Mouse (Mus musculus) ZHBTc4 (cell line): ENCODE data around the gene Exoc3.

ENCODE experiments used
- DNase-seq: peaks from one replicate; pipeline ENCODE4 v3.0.0-alpha.2; 2011; ENCODE audit warnings: low read depth, low spot score

The Exoc3 gene

GRCm38 (mm10) chr13:74208317-74208985 is at the start of gene Exoc3:
Gene Exoc3, minus strand, starts transcription at chr13:74208732.
- peak; percentile 95 for DNase-seq

- DNase-seq, result no peak
These were observed 38.0 kb upstream of the Exoc3 start for GRCm38 (mm10) chr13:74246494-74246893.

DNA sequence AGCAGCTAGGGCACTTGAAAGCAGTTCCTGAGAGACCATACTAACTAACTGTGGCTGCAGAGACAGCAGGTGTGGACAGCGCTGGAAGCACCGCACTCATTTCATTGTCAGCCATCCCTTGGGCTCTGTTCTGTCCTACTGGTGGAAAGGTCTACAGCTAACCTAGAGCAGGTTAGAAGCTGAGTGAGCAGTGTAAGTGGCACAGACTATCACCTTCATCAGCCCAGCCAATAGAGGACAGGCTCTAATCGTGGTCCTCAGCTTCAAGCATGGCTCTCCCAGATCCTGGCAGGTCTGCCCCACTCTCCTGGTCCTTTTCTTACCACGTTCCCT is 37.3 kb upstream of the Exoc3 start:
- DNase-seq, result no peak

GRCm38 (mm10) chr13:74245214-74245898 is 36.8 kb upstream of the Exoc3 start:
- peak; percentile 67 for DNase-seq

- DNase-seq, result no peak
These were observed 29.0 kb upstream of the Exoc3 start for GRCm38 (mm10) chr13:74237574-74237973.

GRCm38 (mm10) chr13:74220659-74221058 is 12.1 kb upstream of the Exoc3 start:
- DNase-seq, result no peak

DNA sequence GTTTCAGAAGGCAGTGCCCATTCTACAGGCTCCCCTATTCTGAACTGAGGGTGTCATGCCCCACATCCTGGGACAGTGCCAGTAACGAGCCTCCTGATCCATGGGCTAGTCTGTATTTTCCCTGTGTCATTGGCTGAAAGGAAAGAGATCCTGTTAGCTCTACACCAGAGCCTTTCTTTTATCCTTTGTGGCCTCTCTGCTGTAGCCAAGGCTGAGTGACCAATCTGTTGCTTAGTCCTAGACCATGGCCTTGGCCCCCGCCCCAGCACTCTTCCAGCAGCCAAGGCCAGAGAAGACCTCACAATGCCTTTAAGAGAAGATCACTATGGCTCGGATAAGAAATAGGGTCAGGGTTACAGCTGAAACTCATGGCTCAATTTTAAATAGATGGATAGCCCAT is 9.9 kb upstream of the Exoc3 start:
- no peak for DNase-seq

- DNase-seq, result no peak
These were observed 434 bp upstream of the Exoc3 start for GRCm38 (mm10) chr13:74208986-74209345.

DNA sequence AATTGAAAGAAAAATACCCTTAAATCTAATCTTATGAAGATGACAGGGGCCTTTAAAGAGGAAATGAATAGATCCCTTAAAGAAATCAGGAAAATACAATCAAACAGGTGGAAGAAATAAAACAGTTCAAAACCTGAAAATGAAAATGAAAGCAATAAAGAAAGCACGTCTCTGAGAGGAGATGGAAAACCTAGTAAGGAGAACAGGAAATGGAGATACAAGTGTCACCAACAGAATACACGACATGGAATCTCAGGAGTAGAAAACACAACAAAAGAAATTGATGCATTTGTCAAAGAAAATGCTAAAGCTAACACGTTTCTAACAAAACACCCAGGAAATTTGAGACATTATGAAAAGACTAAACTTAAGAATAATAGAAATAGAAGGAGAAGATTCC is 12.1 kb downstream of the Exoc3 start:
- no peak for DNase-seq

- peak; percentile 71 for DNase-seq
These were observed 15.9 kb downstream of the Exoc3 start for GRCm38 (mm10) chr13:74192613-74193012.

DNA sequence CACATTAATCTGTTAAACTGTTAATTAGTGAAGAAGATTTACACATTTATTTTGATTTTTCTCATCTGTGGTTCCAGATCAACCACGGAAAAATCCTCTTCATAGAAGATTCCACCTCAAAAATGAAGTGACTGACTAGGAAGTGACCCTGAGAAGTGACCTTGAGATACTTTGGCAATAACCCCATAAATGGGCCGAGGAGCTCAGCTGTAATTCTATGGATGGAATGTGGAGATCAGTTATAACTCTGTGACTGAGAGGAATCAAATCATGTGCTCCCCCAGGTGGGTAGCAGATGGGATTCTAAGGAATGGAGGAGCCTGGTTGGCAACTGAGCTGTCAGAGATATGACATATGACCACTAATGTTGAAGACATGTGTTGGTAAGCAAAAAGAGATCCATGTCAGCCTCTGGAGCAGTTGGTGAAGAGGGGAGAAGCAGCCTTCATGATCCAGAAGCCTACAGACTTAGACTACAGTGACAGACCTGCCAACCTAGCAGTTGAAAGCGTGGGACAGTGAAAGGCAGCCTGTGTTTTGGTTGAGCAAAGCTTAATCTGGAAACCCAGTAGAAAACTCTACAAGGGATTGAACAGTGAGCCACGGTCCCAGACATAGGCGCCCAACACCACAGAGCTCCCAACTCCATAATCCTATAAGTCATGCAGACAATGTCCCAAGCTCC is 25.4 kb downstream of the Exoc3 start:
- no peak for DNase-seq

DNA sequence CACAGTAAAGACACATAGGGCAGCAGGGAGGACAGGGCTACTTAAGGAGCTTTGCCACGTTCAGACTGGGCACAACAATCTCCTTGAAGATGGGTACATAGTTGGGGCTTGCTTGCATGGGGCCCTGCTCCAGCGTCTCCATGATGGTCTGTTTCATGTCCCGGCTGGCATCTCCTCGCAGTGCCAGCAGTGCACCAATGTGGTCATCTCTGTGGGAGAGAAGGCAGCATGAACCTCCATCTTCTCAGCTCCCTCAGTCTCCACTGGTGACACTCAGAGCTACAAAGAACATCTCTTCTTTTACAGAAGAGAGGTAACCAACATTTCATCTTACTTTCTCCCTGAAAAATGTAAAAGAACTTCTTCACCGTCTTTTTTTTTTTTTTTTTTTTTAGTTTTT is 36.5 kb downstream of the Exoc3 start:
- no peak for DNase-seq

DNA sequence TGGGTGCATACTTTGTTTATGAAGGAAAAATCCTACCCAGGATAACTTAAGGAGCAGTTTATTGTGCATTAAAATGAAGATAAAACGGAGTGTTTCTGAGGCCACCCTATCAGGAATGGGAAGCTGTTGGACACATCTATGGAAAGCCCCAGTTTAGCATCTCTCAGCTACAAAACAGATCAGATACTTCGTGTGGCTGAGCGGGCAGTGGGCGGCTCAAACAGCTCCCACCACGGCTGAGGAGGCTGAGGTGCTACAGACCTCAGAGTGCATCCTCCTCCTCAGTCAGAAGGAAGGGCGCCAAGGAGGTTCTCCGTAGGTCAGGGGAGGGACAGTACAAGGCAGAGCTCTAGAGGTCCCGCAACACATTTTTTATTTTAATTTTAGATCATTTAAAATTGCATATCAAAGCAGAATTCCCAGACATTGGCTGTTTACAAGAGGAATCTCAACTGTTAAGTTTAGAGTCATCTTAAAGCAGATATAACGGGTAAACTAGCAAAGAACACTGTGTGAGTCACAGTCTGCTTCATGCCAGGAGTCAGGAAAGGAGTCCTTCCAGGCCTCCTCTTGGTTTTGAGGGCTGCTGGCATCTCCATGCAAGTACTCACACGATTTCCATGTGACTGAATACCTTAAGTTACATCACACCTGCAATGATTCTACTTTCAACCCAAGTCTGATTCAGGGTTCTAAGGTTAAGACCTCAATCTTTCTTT is 38.9 kb downstream of the Exoc3 start:
- no peak for DNase-seq

DNA sequence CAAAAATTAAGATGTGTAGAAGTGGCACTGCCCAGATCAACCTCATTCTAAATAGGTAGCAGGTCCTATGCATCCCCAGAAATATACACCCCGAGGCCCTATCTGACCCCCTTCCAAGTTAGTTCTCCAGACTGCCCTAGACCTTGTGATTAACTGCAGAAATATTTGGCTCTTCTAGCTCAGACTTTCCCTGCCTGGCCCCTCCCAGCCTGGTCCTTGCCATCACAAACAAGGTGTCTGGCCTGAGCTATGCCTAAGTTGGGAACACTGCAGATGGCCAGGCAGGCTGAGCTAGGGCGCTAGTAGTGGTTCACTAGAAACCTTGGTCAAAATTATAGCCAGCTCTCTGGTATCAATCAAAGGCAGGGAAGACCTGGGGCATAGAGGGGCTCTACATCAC is 41.0 kb downstream of the Exoc3 start:
- DNase-seq, result no peak

DNA sequence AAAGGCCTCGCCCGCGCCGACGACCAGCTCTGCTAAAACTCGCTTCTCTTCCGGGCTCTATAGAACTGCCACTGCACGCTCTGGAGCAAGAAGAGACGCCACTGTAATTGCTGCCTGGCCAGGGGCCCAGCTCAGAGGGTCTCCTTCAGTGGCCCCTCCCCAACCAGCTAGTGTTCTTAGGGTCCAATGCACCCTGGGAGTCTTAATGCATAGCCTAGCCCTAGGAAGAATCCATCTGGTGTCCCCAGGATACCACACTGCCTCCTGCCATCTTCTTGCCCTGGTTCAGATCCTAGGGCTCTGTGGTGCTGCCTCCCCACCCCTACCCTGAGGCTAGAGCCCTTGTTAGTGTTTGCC is 41.5 kb downstream of the Exoc3 start:
- no peak for DNase-seq

- peak; percentile 68 for DNase-seq
These were observed 42.0 kb downstream of the Exoc3 start for GRCm38 (mm10) chr13:74166348-74167056.

- no peak for DNase-seq
These were observed 61.2 kb downstream of the Exoc3 start for GRCm38 (mm10) chr13:74147327-74147726.

GRCm38 (mm10) chr13:74145983-74146622 is 62.4 kb downstream of the Exoc3 start:
- DNase-seq, result no peak

DNA sequence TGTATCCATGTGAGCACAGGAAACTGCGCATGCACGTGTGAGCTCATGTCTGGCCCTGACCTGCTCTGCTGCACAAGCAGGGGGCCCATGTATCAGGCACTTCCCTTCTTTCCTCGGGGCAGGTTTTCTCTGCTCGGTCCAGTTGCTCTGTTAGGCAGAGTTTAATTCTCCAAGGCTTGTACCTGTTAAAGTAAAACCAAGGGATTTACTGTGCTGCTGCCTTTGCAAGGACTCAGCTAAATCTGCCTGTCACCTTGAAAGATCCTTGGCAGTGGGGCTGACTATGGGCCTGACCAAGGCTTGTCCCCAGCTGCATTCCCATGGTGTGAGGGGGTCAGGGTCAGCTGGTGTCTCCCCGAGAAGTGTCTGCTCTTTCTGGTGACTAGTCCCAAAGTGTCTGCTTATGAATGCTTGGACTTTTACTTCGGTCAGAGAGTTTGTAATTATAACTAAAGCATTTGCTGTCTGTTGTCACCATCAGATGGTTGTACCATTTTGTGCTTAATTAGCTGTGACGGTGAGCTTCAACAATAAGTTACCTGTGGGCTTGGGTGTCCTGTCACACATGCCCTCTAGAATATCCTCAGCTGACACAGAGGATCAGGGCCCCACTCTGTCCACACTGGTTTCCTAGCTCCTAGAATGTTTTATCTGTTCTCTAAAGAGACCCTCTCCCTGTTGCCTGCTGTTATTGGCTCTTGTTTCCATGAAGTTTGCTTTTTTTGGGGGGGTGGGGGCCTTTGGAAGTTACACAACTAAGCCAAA is 64.2 kb downstream of the Exoc3 start:
- DNase-seq, result no peak

DNA sequence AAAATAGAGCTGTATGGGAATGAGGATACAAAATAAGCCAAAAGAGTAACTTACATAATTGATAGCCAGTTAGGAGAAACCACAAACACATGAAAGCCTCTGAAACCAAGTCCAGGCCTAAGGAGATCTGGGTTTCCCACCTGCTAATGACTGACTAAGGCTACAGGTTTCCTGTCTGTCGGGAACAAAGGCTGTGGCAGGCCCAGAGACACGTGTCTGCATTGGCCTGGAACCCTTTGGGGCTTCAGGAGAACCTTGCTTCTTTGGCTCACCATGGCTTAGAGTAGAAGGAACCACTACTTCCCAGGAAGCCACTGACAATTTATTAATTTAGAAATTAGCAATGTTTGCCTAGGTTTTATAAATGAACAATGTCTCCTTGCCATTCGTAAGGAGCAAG is 65.2 kb downstream of the Exoc3 start:
- DNase-seq, result no peak

DNA sequence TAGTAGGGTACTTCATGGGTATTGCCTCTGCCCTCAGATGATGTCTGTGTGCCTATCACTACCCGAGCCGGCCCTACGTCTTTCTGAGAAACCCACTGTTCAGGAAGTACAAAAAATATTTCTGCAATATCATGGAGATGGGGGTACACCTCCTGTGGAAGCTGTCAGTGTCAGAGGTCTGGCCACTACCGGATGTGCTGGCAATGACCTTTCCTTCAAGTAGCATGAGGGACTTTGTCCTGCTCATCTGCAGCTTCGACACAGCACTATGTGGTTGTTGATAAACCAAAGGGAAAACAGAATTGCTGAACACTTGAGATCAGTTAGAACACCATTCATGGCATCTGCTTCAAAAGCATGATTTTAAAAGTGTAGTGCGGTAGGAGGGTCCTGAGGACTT is 67.7 kb downstream of the Exoc3 start:
- no peak for DNase-seq
